Mouse (Mus musculus): Measurements from ENCODE around the gene Tspear. TPM values are rescaled to one million over a fixed set of nuclear protein-coding genes. Genes with fewer than 3 reads are reported as not detected.
A peak's percentile ranks its signal among the peaks of the same experiment; 100 is the strongest.
"Not testable (repeated sequence)": the region's sequence is repeated elsewhere in the genome, so short reads cannot be mapped to it uniquely, and the experiment has no call there.

Tspear gene
- total and polyA plus RNA-seq, 3 experiments: 1.8 to 3.8 TPM; not detected in 1

- TF ChIP-seq KAT2A (conservative IDR thresholded peaks at IDR 0.05; ENCODE audit: low read depth, low read length) (no peak), GATA1 (IDR thresholded peaks at IDR 0.05; ENCODE audit: low read depth, low read length) (no peak), MYC (IDR thresholded peaks at IDR 0.05; ENCODE audit: low read depth, low read length) (no peak), ZKSCAN1 (IDR thresholded peaks at IDR 0.05; ENCODE audit: low read depth, low read length) (no peak), ELF1 (IDR thresholded peaks at IDR 0.05; ENCODE audit: low read depth, low read length) (no peak), TCF12 (IDR thresholded peaks at IDR 0.05; ENCODE audit: low read depth, low read length) (no peak), CHD1 (IDR thresholded peaks at IDR 0.05; ENCODE audit: low read depth, low read length) (no peak), MXI1 (IDR thresholded peaks at IDR 0.05; ENCODE audit: low read depth, low read length) (no peak), ZMIZ1 (IDR thresholded peaks at IDR 0.05; ENCODE audit: low read depth, low read length) (no peak), RAD21 (IDR thresholded peaks at IDR 0.05; ENCODE audit: low read depth, low read length) (peak; percentile 63), POLR2AphosphoS5 (IDR thresholded peaks at IDR 0.05; ENCODE audit: borderline replicate concordance, low read depth, low read length) (no peak), SMC3 (IDR thresholded peaks at IDR 0.05; ENCODE audit: low read depth, low read length) (peak; percentile 59), MEF2A (IDR thresholded peaks at IDR 0.05; ENCODE audit: extremely low read depth, insufficient replicate concordance, low read depth, low read length, poor library complexity, severe bottlenecking) (no peak), MYB (IDR thresholded peaks at IDR 0.05; ENCODE audit: low read depth, low read length) (no peak), NELFE (IDR thresholded peaks at IDR 0.05; ENCODE audit: low read depth, low read length) (no peak), ETS1 (IDR thresholded peaks at IDR 0.05; ENCODE audit: low read depth, low read length) (no peak), SIN3A (IDR thresholded peaks at IDR 0.05; ENCODE audit: low read length) (no peak), MAX (IDR thresholded peaks at IDR 0.05; ENCODE audit: low read length) (no peak), BHLHE40 (IDR thresholded peaks at IDR 0.05; ENCODE audit: borderline replicate concordance, low read depth, low read length) (no peak), POLR2A (IDR thresholded peaks at IDR 0.05; ENCODE audit: control insufficient read depth in 1 of 2, insufficient read depth in 1 of 2, low read depth in 1 of 2, low read length in 2 of 2, poor library complexity in 1 of 2) (no peak), E2F4 (IDR thresholded peaks at IDR 0.05; ENCODE audit: borderline replicate concordance, low read depth, low read length) (no peak), CTCF (IDR thresholded peaks at IDR 0.05 in 2 of 3, conservative IDR thresholded peaks at IDR 0.05 in 1 of 3; ENCODE audit: control insufficient read depth in 1 of 3, insufficient read depth in 1 of 3, low read depth in 2 of 3, low read length in 3 of 3, poor library complexity in 1 of 3, severe bottlenecking in 1 of 3) (peak; percentile 2 to 50 (median 12); a peak in 3 of 6 replicates), MAZ (IDR thresholded peaks at IDR 0.05; ENCODE audit: low read depth, low read length) (no peak)
Observed at GRCm38 (mm10) chr10:77753448-77753847, 67.1 kb downstream of the Tspear start (continued).

DNA sequence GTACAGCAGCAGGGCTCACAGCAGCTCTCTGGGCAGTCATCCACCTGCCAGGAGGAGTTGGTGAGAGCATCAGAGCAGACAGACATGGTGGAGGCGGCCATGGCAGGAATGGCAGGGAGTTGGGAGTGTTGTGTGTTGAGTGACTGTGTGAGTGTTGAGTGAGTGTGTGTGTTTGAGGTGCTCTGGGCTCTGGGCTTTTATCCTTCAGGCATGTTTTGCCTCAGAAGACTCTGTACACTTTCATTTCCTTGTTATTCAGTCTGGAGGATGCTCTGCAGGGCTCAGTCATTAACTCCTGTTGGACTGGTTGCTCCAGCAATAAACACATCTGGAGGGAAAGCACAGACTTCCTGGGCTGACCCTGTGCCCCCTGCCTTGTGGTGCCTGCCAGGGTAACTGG, 73.2 kb downstream of the Tspear start, which contains the start of gene Gm3233:
Gene Gm3233, minus strand, starts transcription at position 101 of the 400 bp plus-strand sequence.
- DNase-seq (ENCODE audit: low read depth, low spot score); H3K4me3 ChIP-seq (ENCODE audit: control insufficient read depth in 1 of 2, insufficient read depth in 1 of 2, low read depth in 2 of 2, low read length in 2 of 2); H3K36me3 ChIP-seq (ENCODE audit: control insufficient read depth in 1 of 2, insufficient read depth in 2 of 2, low read length in 2 of 2); H3K9me3 ChIP-seq (replicated peaks; ENCODE audit: insufficient read depth, low read length); H3K9ac ChIP-seq (ENCODE audit: control insufficient read depth, low read depth, low read length, poor library complexity, severe bottlenecking); H3K79me2 ChIP-seq (ENCODE audit: control insufficient read depth, insufficient read depth, low read length, poor library complexity); H3K27ac ChIP-seq (ENCODE audit: control insufficient read depth, low read depth, low read length); H3K4me1 ChIP-seq (ENCODE audit: control insufficient read depth in 1 of 2, insufficient read depth in 2 of 2, low read length in 2 of 2): not testable (repeated sequence)
- peaks cover 3 to 15% of the 10 kb centered on the region in 2 experiments for H3K27me3 ChIP-seq (ENCODE audit: control insufficient read depth in 1 of 2, insufficient read depth in 2 of 2, low read length in 2 of 2)
